Mouse (Mus musculus) stomach, embryonic 16.5 days (tissue): Measurements from ENCODE around the gene Ssbp3. TPM values are rescaled to one million over a fixed set of nuclear protein-coding genes. Genes with fewer than 3 reads are reported as not detected.

Experiments
- ATAC-seq: fragments of 200-750 bp; cut with Nextera tagmentation; 2 replicates; pipeline ENCODE4 v1.8.0; 2017; ENCODE audit warnings: moderate number of reproducible peaks, moderate TSS enrichment; ENCODE audit not compliant: insufficient read depth, low FRiP score
- H3K27ac ChIP-seq: fragments of 300-500 bp; sonication (generic); 2 replicates; pipeline ENCODE4 v1.5.1; 2014; ENCODE audit warnings: low read length
- H3K27me3 ChIP-seq: fragments of 300-500 bp; sonication (generic); 2 replicates; pipeline ENCODE4 v1.6.1; 2014; ENCODE audit warnings: low read length, control low read depth, mixed read lengths; ENCODE audit not compliant: control insufficient read depth, insufficient read depth
- H3K36me3 ChIP-seq: fragments of 300-500 bp; sonication (generic); 2 replicates; pipeline ENCODE4 v1.6.1; 2014; ENCODE audit warnings: low read length; ENCODE audit not compliant: control insufficient read depth, insufficient read depth
- H3K4me1 ChIP-seq: fragments of 300-500 bp; sonication (generic); 2 replicates; pipeline ENCODE4 v1.6.1; 2014; ENCODE audit warnings: low read length, control low read depth, mixed read lengths; ENCODE audit not compliant: control insufficient read depth, insufficient read depth
- H3K4me2 ChIP-seq: fragments of 300-500 bp; sonication (generic); 2 replicates; pipeline ENCODE4 v1.6.1; 2014; ENCODE audit warnings: low read depth, low read length, mixed read lengths
- H3K4me3 ChIP-seq: fragments of 300-500 bp; sonication (generic); replicated peaks from 2 replicates; pipeline ENCODE4 v1.5.1; 2014; ENCODE audit warnings: mild to moderate bottlenecking, low read length
- H3K9ac ChIP-seq: fragments of 300-500 bp; sonication (generic); 2 replicates; pipeline ENCODE4 v1.6.1; 2014; ENCODE audit warnings: low read length
- H3K9me3 ChIP-seq: fragments of 300-500 bp; sonication (generic); replicated peaks from 2 replicates; pipeline ENCODE4 v1.6.1; 2016; ENCODE audit warnings: low read length, control low read depth; ENCODE audit not compliant: control insufficient read depth
- WGBS: fragments of 180-500 bp; shearing (Covaris S2); extraction: QIAGEN DNeasy Blood & Tissue Kit; methylation state at CpG from one replicate; pipeline ENCODE4 v1.1.7; 2014; 5-methylcytosine and 5-hydroxymethylcytosine counted together
- polyA plus RNA-seq: library from polyadenylated mRNA; unstranded; fragments of >200 nt; fragmentation: Nextera tagmentation; extraction: Ambion mirVana; gene quantifications from 2 replicates; pipeline ENCODE4 v1.2.1, GENCODE M21; 2015

Gene Ssbp3
- polyA plus RNA-seq, 1 experiment from 2014 or later = 52.8 TPM

DNA sequence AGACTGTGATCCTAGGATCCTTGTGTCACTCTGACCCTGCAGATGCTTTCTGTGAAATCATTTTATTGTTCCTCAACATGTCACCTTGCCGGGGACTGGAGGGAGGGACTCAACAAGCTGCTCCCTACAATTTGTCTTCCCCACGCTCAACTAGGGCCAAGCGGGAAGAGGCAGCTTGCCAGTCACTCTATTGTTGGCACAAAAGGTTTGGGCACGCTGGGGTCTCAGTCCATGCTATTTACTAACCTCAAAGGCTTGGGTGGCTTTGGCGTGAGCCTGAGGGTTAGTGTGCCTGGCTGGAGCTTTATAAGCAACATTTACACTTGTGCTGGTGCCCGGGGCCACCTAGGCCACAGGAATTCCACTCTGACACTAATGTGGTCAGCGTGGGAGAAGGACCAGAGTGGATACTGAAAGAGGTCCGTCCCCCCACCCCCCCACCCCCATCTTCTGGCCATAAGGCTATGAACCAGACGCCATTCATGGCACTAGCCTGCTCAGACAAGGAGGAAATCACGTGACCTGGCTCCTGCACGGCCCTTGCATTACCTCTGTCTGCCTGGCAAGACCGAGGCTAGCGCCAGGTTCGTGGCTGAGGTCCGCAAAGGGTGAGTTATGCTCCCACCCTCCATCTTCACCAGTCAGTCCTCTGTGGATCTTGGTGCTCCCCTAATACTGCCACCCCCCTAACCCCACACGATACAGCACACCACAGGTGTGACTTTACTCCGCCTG lies 188.5 kb downstream of the Ssbp3 start:
- Histone ChIP-seq H3K36me3 (no peaks in the 10 kb centered on the region), H3K27ac (no peak overlapping the region), H3K9me3 (no peaks in the 10 kb centered on the region), H3K4me2 (no peak overlapping the region), H3K4me1 (no peaks in the 10 kb centered on the region), H3K4me3 (no peak overlapping the region), H3K27me3 (no peaks in the 10 kb centered on the region), H3K9ac (no peak overlapping the region)
- 78% methylated on average over 17 of the region's 17 CpGs for WGBS
- ATAC-seq = no peak

Other genes starting within 250 kb of the Ssbp3 start
- 82.7 and 83.3 TPM in 2 replicates for gene Ttc4, start 231.8 kb upstream of the Ssbp3 start, polyA plus RNA-seq
- gene Mroh7, start 179.8 kb upstream of the Ssbp3 start, polyA plus RNA-seq = 0.14 TPM in 1 of 2 replicates, not detected in the other
- gene Fam151a, start 176.8 kb upstream of the Ssbp3 start, polyA plus RNA-seq = 5.4 and 7.7 TPM in 2 replicates
- gene Acot11, start 105.7 kb upstream of the Ssbp3 start, polyA plus RNA-seq = 7.9 and 10.5 TPM in 2 replicates
- gene Mrpl37, start 156.2 kb downstream of the Ssbp3 start, polyA plus RNA-seq = 88.2 and 91.8 TPM in 2 replicates
- gene Cyb5rl, start 156.3 kb downstream of the Ssbp3 start, polyA plus RNA-seq = 7.5 and 9.3 TPM in 2 replicates
- gene Cdcp2, start 186.2 kb downstream of the Ssbp3 start, polyA plus RNA-seq = not detected in 2 replicates